31 mouse cellular contexts compared by ENCODE assay signal in genomic region chr3:150275038-150275437, GRCm38 (mm10).
"Had no signal": no experiment of that assay in that cellular context is flagged by ENCODE, and none has a peak within 500 bp of the region (broad histone marks: within the 10 kb centered on the region; RNA-seq: fewer than 3 reads in every experiment).

No protein-coding gene starts in this region.

- H3K4me3 ChIP-seq: left cerebral cortex, adult 2 months; limb, embryonic 10.5 days; limb, embryonic 12.5 days; limb, embryonic 13.5 days; limb, embryonic 15.5 days; liver, embryonic 12.5 days; liver, embryonic 13.5 days; liver, embryonic 15.5 days; lung, embryonic 15.5 days; megakaryocyte, embryonic 14.5 days; midbrain, embryonic 10.5 days; midbrain, embryonic 12.5 days; midbrain, embryonic 13.5 days; midbrain, embryonic 15.5 days; myocyte; neural tube, embryonic 12.5 days had no signal

- H3K27me3 ChIP-seq: limb, embryonic 15.5 days; liver, embryonic 12.5 days; liver, embryonic 13.5 days; liver, embryonic 15.5 days; lung, embryonic 15.5 days; megakaryocyte, embryonic 14.5 days; midbrain, embryonic 12.5 days; midbrain, embryonic 13.5 days; midbrain, embryonic 15.5 days; neural tube, embryonic 12.5 days had no signal

- DNase-seq: left cerebral cortex, postnatal 4 days; liver; liver, embryonic 13.5 days; liver, postnatal 0 days; lung, adult 18-20 months; lung, adult 2 months; lung, embryonic 14.5 days; lung, postnatal 10 days; lung, postnatal 14 days; lung, postnatal 36 days; lung, postnatal 4 days; midbrain, embryonic 14.5 days had no signal

- H3K9ac ChIP-seq: limb, embryonic 12.5 days; limb, embryonic 13.5 days; limb, embryonic 15.5 days; liver, embryonic 12.5 days; liver, embryonic 13.5 days; liver, embryonic 14.5 days; liver, embryonic 15.5 days; liver, postnatal 0 days; lung, embryonic 14.5 days; lung, embryonic 15.5 days; midbrain, embryonic 12.5 days; midbrain, embryonic 13.5 days; midbrain, embryonic 15.5 days; neural tube, embryonic 12.5 days had no signal

- ATAC-seq: liver, embryonic 12.5 days; liver, postnatal 0 days; lung, postnatal 0 days; midbrain, embryonic 13.5 days; midbrain, embryonic 15.5 days had no signal

- H3K9me3 ChIP-seq: limb, embryonic 10.5 days; limb, embryonic 12.5 days; limb, embryonic 13.5 days; limb, embryonic 15.5 days; liver, embryonic 12.5 days; liver, embryonic 13.5 days; liver, embryonic 15.5 days; lung, embryonic 15.5 days; megakaryocyte, embryonic 14.5 days; midbrain, embryonic 10.5 days; midbrain, embryonic 12.5 days; midbrain, embryonic 13.5 days; midbrain, embryonic 15.5 days; neural tube, embryonic 12.5 days had no signal

- H3K4me1 ChIP-seq: limb, embryonic 15.5 days; liver, embryonic 12.5 days; liver, embryonic 13.5 days; liver, embryonic 15.5 days; lung, embryonic 15.5 days; megakaryocyte, embryonic 14.5 days; midbrain, embryonic 10.5 days; midbrain, embryonic 12.5 days; midbrain, embryonic 13.5 days; midbrain, embryonic 15.5 days; neural tube, embryonic 12.5 days had no signal

- H3K36me3 ChIP-seq: limb, embryonic 10.5 days; limb, embryonic 12.5 days; limb, embryonic 13.5 days; limb, embryonic 15.5 days; liver, embryonic 12.5 days; liver, embryonic 13.5 days; liver, embryonic 15.5 days; lung, embryonic 15.5 days; midbrain, embryonic 10.5 days; midbrain, embryonic 12.5 days; midbrain, embryonic 13.5 days; midbrain, embryonic 15.5 days; neural tube, embryonic 12.5 days had no signal

- H3K27ac ChIP-seq: left cerebral cortex, adult 2 months; limb, embryonic 10.5 days; limb, embryonic 12.5 days; limb, embryonic 13.5 days; limb, embryonic 15.5 days; liver, embryonic 12.5 days; liver, embryonic 13.5 days; liver, embryonic 14.5 days; liver, embryonic 15.5 days; lung, embryonic 15.5 days; macrophage; midbrain, embryonic 10.5 days; midbrain, embryonic 12.5 days; midbrain, embryonic 13.5 days; midbrain, embryonic 15.5 days; neural tube, embryonic 12.5 days had no signal

- H3K4me2 ChIP-seq: limb, embryonic 12.5 days; limb, embryonic 13.5 days; limb, embryonic 15.5 days; liver, embryonic 11.5 days; liver, embryonic 12.5 days; liver, embryonic 13.5 days; liver, embryonic 15.5 days; lung, embryonic 14.5 days; lung, embryonic 15.5 days; midbrain, embryonic 12.5 days; midbrain, embryonic 13.5 days; midbrain, embryonic 15.5 days; neural tube, embryonic 12.5 days had no signal
